Mouse (Mus musculus) hindbrain, embryonic 10.5 days (tissue): ENCODE data around the gene Pofut2. TPM values are rescaled to one million over a fixed set of nuclear protein-coding genes. Genes with fewer than 3 reads are reported as not detected.

Experiments used
- DNase-seq: peaks from one replicate; pipeline ENCODE4 v3.0.0-alpha.2; 2017; ENCODE audit warnings: low spot score
- H3K27ac ChIP-seq: fragments of 300-500 bp; sonication (generic); 2 replicates; pipeline ENCODE4 v1.5.1; 2016; ENCODE audit warnings: mild to moderate bottlenecking, moderate library complexity
- H3K27me3 ChIP-seq: fragments of 300-500 bp; sonication (generic); 2 replicates; pipeline ENCODE4 v1.6.1; 2016; ENCODE audit warnings: mild to moderate bottlenecking; ENCODE audit not compliant: poor library complexity, insufficient read depth, severe bottlenecking
- H3K36me3 ChIP-seq: fragments of 300-500 bp; sonication (generic); 2 replicates; pipeline ENCODE4 v1.6.1; 2016; ENCODE audit warnings: mild to moderate bottlenecking, moderate library complexity
- H3K4me1 ChIP-seq: fragments of 300-500 bp; sonication (generic); replicated peaks from 2 replicates; pipeline ENCODE4 v1.6.1; 2016; ENCODE audit warnings: mild to moderate bottlenecking
- H3K4me3 ChIP-seq: fragments of 300-500 bp; sonication (generic); 2 replicates; pipeline ENCODE4 v1.5.1; 2016; ENCODE audit warnings: mild to moderate bottlenecking, moderate library complexity
- H3K9me3 ChIP-seq: fragments of 300-500 bp; sonication (generic); 2 replicates; pipeline ENCODE4 v1.6.1; 2016; ENCODE audit warnings: mild to moderate bottlenecking, moderate library complexity
- WGBS: fragments of 180-500 bp; shearing (Covaris S2); methylation state at CpG from one replicate; pipeline ENCODE4 v1.1.7; 2016; 5-methylcytosine and 5-hydroxymethylcytosine counted together
- polyA plus RNA-seq: library from polyadenylated mRNA; unstranded; fragments of >200 nt; fragmentation: Nextera tagmentation; extraction: Ambion mirVana; gene quantifications from 2 replicates; pipeline ENCODE4 v1.2.1, GENCODE M21; 2016

The Pofut2 gene
- polyA plus RNA-seq, 1 experiment from 2014 or later, result 86.6 TPM

- H3K27ac ChIP-seq, result no peak overlapping the region
- no peak overlapping the region for H3K4me3 ChIP-seq
- H3K36me3 ChIP-seq, result no peaks in the 10 kb centered on the region
- no peaks in the 10 kb centered on the region for H3K27me3 ChIP-seq
- no peak for DNase-seq
- WGBS, result 79% methylated on average over 11 of the region's 11 CpGs
- no peaks in the 10 kb centered on the region for H3K9me3 ChIP-seq
- 0 out of 2 replicates have a peak, but pooled peaks cover 7% of the 10 kb centered on the region for H3K4me1 ChIP-seq
Observed at GRCm38 (mm10) chr10:77221108-77221507, 37.9 kb upstream of the Pofut2 start.

GRCm38 (mm10) chr10:77222963-77223552 lies 36.0 kb upstream of the Pofut2 start:
- H3K27ac ChIP-seq, result no peak overlapping the region
- no peaks in the 10 kb centered on the region for H3K9me3 ChIP-seq
- DNase-seq, result no peak
- no peaks in the 10 kb centered on the region for H3K27me3 ChIP-seq
- H3K4me3 ChIP-seq, result no peak overlapping the region
- WGBS, result 89% methylated on average over 11 of the region's 11 CpGs
- peaks cover 7% of the 10 kb centered on the region for H3K4me1 ChIP-seq
- H3K36me3 ChIP-seq, result no peaks in the 10 kb centered on the region

GRCm38 (mm10) chr10:77224390-77224789 lies 34.6 kb upstream of the Pofut2 start:
- 86% methylated on average over 4 of the region's 4 CpGs for WGBS
- no peak for DNase-seq
- H3K36me3 ChIP-seq, result no peaks in the 10 kb centered on the region
- peaks cover 13% of the 10 kb centered on the region for H3K4me1 ChIP-seq
- H3K27me3 ChIP-seq, result no peaks in the 10 kb centered on the region
- no peak overlapping the region for H3K4me3 ChIP-seq
- no peaks in the 10 kb centered on the region for H3K9me3 ChIP-seq
- H3K27ac ChIP-seq, result no peak overlapping the region; the same call in 1 of the 2 replicates

- peak overlapping the region; percentile 70; the same call in 1 of the 2 replicates for H3K27ac ChIP-seq
- H3K4me3 ChIP-seq, result no peak overlapping the region
- H3K9me3 ChIP-seq, result no peaks in the 10 kb centered on the region
- no peak for DNase-seq
- WGBS, result 75% methylated on average over 9 of the region's 9 CpGs
- peaks cover 20% of the 10 kb centered on the region for H3K4me1 ChIP-seq
- 0 out of 2 replicates have a peak, but pooled peaks cover under 1% of the 10 kb centered on the region for H3K27me3 ChIP-seq
- H3K36me3 ChIP-seq, result no peaks in the 10 kb centered on the region
Observed at GRCm38 (mm10) chr10:77225414-77225813, 33.6 kb upstream of the Pofut2 start.

GRCm38 (mm10) chr10:77225995-77226688 lies 32.9 kb upstream of the Pofut2 start:
- Histone ChIP-seq H3K4me3 (no peak overlapping the region), H3K27ac (peak overlapping the region; percentile 70; the same call in 1 of the 2 replicates), H3K27me3 (0 out of 2 replicates have a peak, but pooled peaks cover 5% of the 10 kb centered on the region), H3K9me3 (no peaks in the 10 kb centered on the region), H3K4me1 (peaks cover 20% of the 10 kb centered on the region), H3K36me3 (no peaks in the 10 kb centered on the region)
- DNase-seq, result no peak
- WGBS, result 91% methylated on average over 8 of the region's 8 CpGs

- no peak overlapping the region for H3K4me3 ChIP-seq
- no peaks in the 10 kb centered on the region for H3K36me3 ChIP-seq
- DNase-seq, result no peak
- H3K27ac ChIP-seq, result no peak overlapping the region
- H3K4me1 ChIP-seq, result peaks cover 21% of the 10 kb centered on the region
- WGBS, result 73% methylated on average over 8 of the region's 8 CpGs
- no peaks in the 10 kb centered on the region for H3K9me3 ChIP-seq
- H3K27me3 ChIP-seq, result 0 out of 2 replicates have a peak, but pooled peaks cover 5% of the 10 kb centered on the region
Observed at GRCm38 (mm10) chr10:77226691-77227367, 32.2 kb upstream of the Pofut2 start.

- no peak overlapping the region for H3K27ac ChIP-seq
- WGBS, result 85% methylated on average over 6 of the region's 6 CpGs
- H3K9me3 ChIP-seq, result no peaks in the 10 kb centered on the region
- no peak for DNase-seq
- H3K27me3 ChIP-seq, result 0 out of 2 replicates have a peak, but pooled peaks cover 5% of the 10 kb centered on the region
- H3K4me3 ChIP-seq, result no peak overlapping the region
- H3K36me3 ChIP-seq, result no peaks in the 10 kb centered on the region
- H3K4me1 ChIP-seq, result peaks cover 25% of the 10 kb centered on the region
Observed at GRCm38 (mm10) chr10:77227368-77227723, 31.7 kb upstream of the Pofut2 start.

GRCm38 (mm10) chr10:77229609-77230595 lies 29.1 kb upstream of the Pofut2 start:
- 77% methylated on average over 13 of the region's 13 CpGs for WGBS
- H3K9me3 ChIP-seq, result no peaks in the 10 kb centered on the region
- H3K27ac ChIP-seq, result peak overlapping the region; percentile 73
- no peaks in the 10 kb centered on the region for H3K36me3 ChIP-seq
- no peak for DNase-seq
- peaks cover 26% of the 10 kb centered on the region for H3K4me1 ChIP-seq
- H3K4me3 ChIP-seq, result no peak overlapping the region
- H3K27me3 ChIP-seq, result 0 out of 2 replicates have a peak, but pooled peaks cover 5% of the 10 kb centered on the region

- peaks cover 36% of the 10 kb centered on the region for H3K4me1 ChIP-seq
- 72% methylated on average over 16 of the region's 16 CpGs for WGBS
- no peaks in the 10 kb centered on the region for H3K36me3 ChIP-seq
- H3K27me3 ChIP-seq, result 0 out of 2 replicates have a peak, but pooled peaks cover 5% of the 10 kb centered on the region
- H3K4me3 ChIP-seq, result no peak overlapping the region
- H3K27ac ChIP-seq, result no peak overlapping the region
- 0 out of 2 replicates have a peak, but pooled peaks cover 2% of the 10 kb centered on the region for H3K9me3 ChIP-seq
- no peak for DNase-seq
Observed at GRCm38 (mm10) chr10:77231861-77232755, 26.9 kb upstream of the Pofut2 start.

GRCm38 (mm10) chr10:77233230-77233629 lies 25.8 kb upstream of the Pofut2 start:
- peaks cover 7% of the 10 kb centered on the region; the same call in 1 of the 2 replicates for H3K27me3 ChIP-seq
- H3K36me3 ChIP-seq, result no peaks in the 10 kb centered on the region
- DNase-seq, result no peak
- H3K4me1 ChIP-seq, result peaks cover 38% of the 10 kb centered on the region
- no peak overlapping the region for H3K27ac ChIP-seq
- 0 out of 2 replicates have a peak, but pooled peaks cover 2% of the 10 kb centered on the region for H3K9me3 ChIP-seq
- 96% methylated on average over 1 of the region's 1 CpGs for WGBS
- H3K4me3 ChIP-seq, result no peak overlapping the region

- Histone ChIP-seq H3K4me1 (peaks cover 28% of the 10 kb centered on the region), H3K27me3 (peaks cover 8% of the 10 kb centered on the region; the same call in 1 of the 2 replicates), H3K9me3 (0 out of 2 replicates have a peak, but pooled peaks cover 2% of the 10 kb centered on the region), H3K4me3 (no peak overlapping the region), H3K36me3 (no peaks in the 10 kb centered on the region), H3K27ac (no peak overlapping the region)
- no peak for DNase-seq
- 75% methylated on average over 12 of the region's 12 CpGs for WGBS
Observed at GRCm38 (mm10) chr10:77234991-77235616, 23.9 kb upstream of the Pofut2 start.
